Mouse (Mus musculus): ENCODE results near the gene Apold1. TPM values are rescaled to one million over a fixed set of nuclear protein-coding genes. Genes with fewer than 3 reads are reported as not detected.

Gene Apold1
- polyA plus RNA-seq, 1 experiment from 2014 or later = 2.7 TPM

DNA sequence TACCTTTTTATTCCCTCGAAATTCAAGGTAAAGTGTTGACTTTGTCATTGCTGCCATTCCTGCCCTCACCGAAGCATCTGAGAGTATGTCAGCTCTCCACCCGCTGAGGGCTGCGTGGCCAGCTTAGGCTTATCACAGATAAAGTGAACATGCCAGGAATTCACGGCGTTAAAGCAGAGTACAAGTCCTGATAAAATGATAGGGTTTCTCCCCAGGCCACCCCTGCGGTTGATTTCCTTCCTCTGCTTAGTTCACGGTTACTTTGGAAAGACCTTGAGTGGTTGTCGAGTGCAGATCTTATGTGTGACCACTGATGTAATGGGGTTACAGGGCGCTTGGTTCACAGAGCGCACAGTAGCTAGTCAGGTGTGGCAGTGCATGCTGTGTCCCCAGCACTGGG lies 35.7 kb downstream of the Apold1 start:
- no peak overlapping the region for H3K4me3 ChIP-seq
- no peaks in the 10 kb centered on the region for H3K27me3 ChIP-seq (replicated peaks; ENCODE audit: low read depth, poor library complexity, severe bottlenecking)
- 94% methylated on average over 11 of the region's 11 CpGs for WGBS
- no peaks in the 10 kb centered on the region for H3K9me3 ChIP-seq
- peaks cover 91% of the 10 kb centered on the region for H3K36me3 ChIP-seq (replicated peaks)
- no peak overlapping the region for H3K27ac ChIP-seq (replicated peaks)
- DNase-seq (ENCODE audit: low spot score) = no peak
- H3K4me1 ChIP-seq = peaks cover 4% of the 10 kb centered on the region

DNA sequence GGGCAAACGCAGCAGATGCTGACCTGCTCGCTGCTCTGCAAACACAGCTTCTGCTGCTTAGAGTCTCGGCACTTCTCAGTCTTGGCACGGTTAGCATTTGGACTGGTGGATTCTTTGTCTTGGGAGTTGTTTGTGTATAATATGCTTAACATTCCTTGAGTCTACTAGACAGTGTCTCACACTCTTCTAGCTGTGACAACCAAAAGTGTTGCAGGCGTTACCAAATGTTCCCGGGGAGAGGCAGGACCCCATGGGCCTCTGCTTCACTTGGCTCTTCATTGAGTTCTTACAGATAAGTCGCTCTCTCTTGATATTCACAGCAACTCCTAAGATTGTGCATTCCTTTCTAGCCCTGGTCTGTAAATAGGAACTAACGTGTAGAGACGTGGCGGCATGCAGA lies 38.0 kb downstream of the Apold1 start:
- H3K9me3 ChIP-seq = no peaks in the 10 kb centered on the region
- no peak overlapping the region for H3K4me3 ChIP-seq
- H3K27me3 ChIP-seq (replicated peaks; ENCODE audit: low read depth, poor library complexity, severe bottlenecking) = no peaks in the 10 kb centered on the region
- WGBS = 91% methylated on average over 10 of the region's 10 CpGs
- DNase-seq (ENCODE audit: low spot score) = no peak
- H3K36me3 ChIP-seq (replicated peaks) = peaks cover 100% of the 10 kb centered on the region
- H3K27ac ChIP-seq (replicated peaks) = no peak overlapping the region
- H3K4me1 ChIP-seq = no peaks in the 10 kb centered on the region

GRCm38 (mm10) chr6:135021633-135022032 lies 40.1 kb downstream of the Apold1 start:
- H3K27me3 ChIP-seq (replicated peaks; ENCODE audit: low read depth, poor library complexity, severe bottlenecking) = no peaks in the 10 kb centered on the region
- peaks cover 90% of the 10 kb centered on the region for H3K36me3 ChIP-seq (replicated peaks)
- no peaks in the 10 kb centered on the region for H3K9me3 ChIP-seq
- H3K4me1 ChIP-seq = no peaks in the 10 kb centered on the region
- WGBS = 90% methylated on average over 3 of the region's 3 CpGs
- H3K4me3 ChIP-seq = no peak overlapping the region
- no peak overlapping the region for H3K27ac ChIP-seq (replicated peaks)
- no peak for DNase-seq (ENCODE audit: low spot score)

GRCm38 (mm10) chr6:135023379-135023778 lies 41.9 kb downstream of the Apold1 start:
- Histone ChIP-seq H3K36me3 (replicated peaks) (peaks cover 72% of the 10 kb centered on the region), H3K27me3 (replicated peaks; ENCODE audit: low read depth, poor library complexity, severe bottlenecking) (no peaks in the 10 kb centered on the region), H3K4me3 (no peak overlapping the region), H3K27ac (replicated peaks) (no peak overlapping the region), H3K9me3 (no peaks in the 10 kb centered on the region), H3K4me1 (no peaks in the 10 kb centered on the region)
- no peak for DNase-seq (ENCODE audit: low spot score)
- WGBS = 92% methylated on average over 14 of the region's 14 CpGs

- no peaks in the 10 kb centered on the region for H3K4me1 ChIP-seq
- no peak overlapping the region for H3K27ac ChIP-seq (replicated peaks)
- no peaks in the 10 kb centered on the region for H3K27me3 ChIP-seq (replicated peaks; ENCODE audit: low read depth, poor library complexity, severe bottlenecking)
- peaks cover 57% of the 10 kb centered on the region for H3K36me3 ChIP-seq (replicated peaks)
- 93% methylated on average over 1 of the region's 1 CpGs for WGBS
- H3K4me3 ChIP-seq = no peak overlapping the region
- H3K9me3 ChIP-seq = no peaks in the 10 kb centered on the region
- no peak for DNase-seq (ENCODE audit: low spot score)
Observed at GRCm38 (mm10) chr6:135024781-135025420, 43.4 kb downstream of the Apold1 start.

GRCm38 (mm10) chr6:135026232-135026631 lies 44.7 kb downstream of the Apold1 start:
- H3K36me3 ChIP-seq (replicated peaks) = peaks cover 44% of the 10 kb centered on the region
- DNase-seq (ENCODE audit: low spot score) = no peak
- H3K4me1 ChIP-seq = no peaks in the 10 kb centered on the region
- 8% methylated on average over 3 of the region's 3 CpGs for WGBS
- H3K27me3 ChIP-seq (replicated peaks; ENCODE audit: low read depth, poor library complexity, severe bottlenecking) = no peaks in the 10 kb centered on the region
- no peaks in the 10 kb centered on the region for H3K9me3 ChIP-seq
- no peak overlapping the region for H3K4me3 ChIP-seq
- H3K27ac ChIP-seq (replicated peaks) = no peak overlapping the region

- H3K36me3 ChIP-seq (replicated peaks) = peaks cover 38% of the 10 kb centered on the region
- no peak for DNase-seq (ENCODE audit: low spot score)
- no peak overlapping the region for H3K4me3 ChIP-seq
- no peaks in the 10 kb centered on the region for H3K27me3 ChIP-seq (replicated peaks; ENCODE audit: low read depth, poor library complexity, severe bottlenecking)
- no peaks in the 10 kb centered on the region for H3K4me1 ChIP-seq
- WGBS = 76% methylated on average over 2 of the region's 2 CpGs
- H3K9me3 ChIP-seq = no peaks in the 10 kb centered on the region
- no peak overlapping the region for H3K27ac ChIP-seq (replicated peaks)
Observed at GRCm38 (mm10) chr6:135026755-135027154, 45.2 kb downstream of the Apold1 start.

- WGBS = 86% methylated on average over 4 of the region's 4 CpGs
- Histone ChIP-seq H3K27me3 (replicated peaks; ENCODE audit: low read depth, poor library complexity, severe bottlenecking) (no peaks in the 10 kb centered on the region), H3K4me3 (no peak overlapping the region), H3K4me1 (no peaks in the 10 kb centered on the region), H3K27ac (replicated peaks) (no peak overlapping the region), H3K36me3 (replicated peaks) (peaks cover 13% of the 10 kb centered on the region), H3K9me3 (no peaks in the 10 kb centered on the region)
- DNase-seq (ENCODE audit: low spot score) = no peak
Observed at GRCm38 (mm10) chr6:135029246-135029645, 47.7 kb downstream of the Apold1 start.

Other genes starting within 250 kb of the Apold1 start
- gene Dusp16, start 189.1 kb upstream of the Apold1 start, polyA plus RNA-seq (2016; fragmentation: Nextera tagmentation; extraction: Ambion mirVana) = 11.9 TPM in 2 replicates
- gene Crebl2, start 151.6 kb upstream of the Apold1 start, polyA plus RNA-seq (2016; fragmentation: Nextera tagmentation; extraction: Ambion mirVana) = 1.2 TPM in 2 replicates
- gene Gpr19, start 83.1 kb upstream of the Apold1 start, polyA plus RNA-seq (2016; fragmentation: Nextera tagmentation; extraction: Ambion mirVana) = 14.5 and 16.1 TPM in 2 replicates
- gene Cdkn1b, start 61.3 kb upstream of the Apold1 start, polyA plus RNA-seq (2016; fragmentation: Nextera tagmentation; extraction: Ambion mirVana) = 15.3 and 16.7 TPM in 2 replicates
- 113 and 117 TPM in 2 replicates for gene Ddx47, start 29.9 kb downstream of the Apold1 start, polyA plus RNA-seq (2016; fragmentation: Nextera tagmentation; extraction: Ambion mirVana)
- 2.5 and 2.8 TPM in 2 replicates for gene Gprc5a, start 83.9 kb downstream of the Apold1 start, polyA plus RNA-seq (2016; fragmentation: Nextera tagmentation; extraction: Ambion mirVana)
- gene Gprc5d, start 136.6 kb downstream of the Apold1 start, polyA plus RNA-seq (2016; fragmentation: Nextera tagmentation; extraction: Ambion mirVana) = not detected in 2 replicates
- gene Fam234b, start 216.3 kb downstream of the Apold1 start, polyA plus RNA-seq (2016; fragmentation: Nextera tagmentation; extraction: Ambion mirVana) = 18.4 and 20.1 TPM in 2 replicates
- gene Hebp1, start 216.3 kb downstream of the Apold1 start, polyA plus RNA-seq (2016; fragmentation: Nextera tagmentation; extraction: Ambion mirVana) = 4.1 and 5.2 TPM in 2 replicates